Mouse (Mus musculus): ENCODE measurements around the gene Cd55b. TPM values are rescaled to one million over a fixed set of nuclear protein-coding genes. Genes with fewer than 3 reads are reported as not detected.
"Not testable (repeated sequence)": the region's sequence is repeated elsewhere in the genome, so short reads cannot be mapped to it uniquely, and the experiment has no call there.

Cd55b gene
- total RNA-seq, 1 experiment: 0.22 TPM

- Histone ChIP-seq H3K4me3 (ENCODE audit: insufficient read depth in 1 of 2, low read depth in 1 of 2, low read length in 2 of 2, poor library complexity in 1 of 2, severe bottlenecking in 1 of 2) (peak within 1 kb of the TSS; percentile 75 to 89), H3K4me1 (ENCODE audit: control insufficient read depth in 2 of 2, insufficient read depth in 2 of 2, low read length in 2 of 2, poor library complexity in 1 of 2) (peaks cover 0 to 4% of the 10 kb centered on the region in 2 experiments; a peak in 2 of 4 replicates), H3K36me3 (ENCODE audit: control insufficient read depth, insufficient read depth, low read length, poor library complexity, severe bottlenecking) (no peaks in the 10 kb centered on the region), H3K27ac (ENCODE audit: insufficient read depth, low read depth, low read length, poor library complexity, severe bottlenecking) (peak within 1 kb of the TSS; percentile 17), H3K9me3 (ENCODE audit: control insufficient read depth, insufficient read depth, low read depth, low read length) (no peaks in the 10 kb centered on the region), H3K9ac (ENCODE audit: insufficient read depth, low read depth, low read length, poor library complexity, severe bottlenecking) (peak within 1 kb of the TSS; percentile 65)
- in situ Hi-C loops (cut with MboI; ENCODE audit: low sequenced_read_pairs in 2 of 2, unreplicated experiment in 2 of 2): no loop called here
- peak; percentile 76 for DNase-seq (ENCODE audit: low read depth, low spot score)
- TF ChIP-seq CHD2 (IDR thresholded peaks at IDR 0.05; ENCODE audit: low read depth, low read length) (no peak), ZNF384 (IDR thresholded peaks at IDR 0.05; ENCODE audit: low read depth, low read length) (no peak), MAFK (IDR thresholded peaks at IDR 0.05; ENCODE audit: insufficient read depth, low read depth, low read length) (no peak), ZC3H11A (IDR thresholded peaks at IDR 0.05; ENCODE audit: borderline replicate concordance, low read depth, low read length) (no peak), HCFC1 (IDR thresholded peaks at IDR 0.05; ENCODE audit: borderline replicate concordance, insufficient read depth, low read length) (no peak)
These were observed 39.5 kb upstream of the Cd55b start, which contains the start of gene Cd55 for GRCm38 (mm10) chr1:130462084-130462861. Cd55 (minus strand) TSS chr1:130462744.

- in situ Hi-C loops (cut with MboI; ENCODE audit: low sequenced_read_pairs in 2 of 2, unreplicated experiment in 2 of 2): no loop called here
- Histone ChIP-seq H3K4me3 (ENCODE audit: insufficient read depth in 1 of 2, low read depth in 1 of 2, low read length in 2 of 2, poor library complexity in 1 of 2, severe bottlenecking in 1 of 2) (no peak overlapping the region), H3K36me3 (ENCODE audit: control insufficient read depth, insufficient read depth, low read length, poor library complexity, severe bottlenecking) (no peaks in the 10 kb centered on the region), H3K9ac (ENCODE audit: insufficient read depth, low read depth, low read length, poor library complexity, severe bottlenecking) (no peak overlapping the region), H3K27ac (ENCODE audit: insufficient read depth, low read depth, low read length, poor library complexity, severe bottlenecking) (no peak overlapping the region), H3K9me3 (ENCODE audit: control insufficient read depth, insufficient read depth, low read depth, low read length) (no peaks in the 10 kb centered on the region), H3K4me1 (ENCODE audit: control insufficient read depth in 2 of 2, insufficient read depth in 2 of 2, low read length in 2 of 2, poor library complexity in 1 of 2) (no peaks in the 10 kb centered on the region)
- DNase-seq (ENCODE audit: low read depth, low spot score): no peak
- no peak for TF ChIP-seq ZNF384 (IDR thresholded peaks at IDR 0.05; ENCODE audit: low read depth, low read length)
- no peak for TF ChIP-seq MAFK (IDR thresholded peaks at IDR 0.05; ENCODE audit: insufficient read depth, low read depth, low read length)
These were observed 32.3 kb upstream of the Cd55b start for GRCm38 (mm10) chr1:130455111-130455510.

GRCm38 (mm10) chr1:130442930-130443329, 20.1 kb upstream of the Cd55b start:
- H3K9ac ChIP-seq (ENCODE audit: insufficient read depth, low read depth, low read length, poor library complexity, severe bottlenecking); H3K4me3 ChIP-seq (ENCODE audit: insufficient read depth in 1 of 2, low read depth in 1 of 2, low read length in 2 of 2, poor library complexity in 1 of 2, severe bottlenecking in 1 of 2); in situ Hi-C loops (cut with MboI; ENCODE audit: low sequenced_read_pairs in 2 of 2, unreplicated experiment in 2 of 2); H3K4me1 ChIP-seq (ENCODE audit: control insufficient read depth in 2 of 2, insufficient read depth in 2 of 2, low read length in 2 of 2, poor library complexity in 1 of 2); H3K27ac ChIP-seq (ENCODE audit: insufficient read depth, low read depth, low read length, poor library complexity, severe bottlenecking); H3K9me3 ChIP-seq (ENCODE audit: control insufficient read depth, insufficient read depth, low read depth, low read length); DNase-seq (ENCODE audit: low read depth, low spot score); H3K36me3 ChIP-seq (ENCODE audit: control insufficient read depth, insufficient read depth, low read length, poor library complexity, severe bottlenecking): not testable (repeated sequence)

GRCm38 (mm10) chr1:130430920-130431319, 8.1 kb upstream of the Cd55b start:
- H3K36me3 ChIP-seq (ENCODE audit: control insufficient read depth, insufficient read depth, low read length, poor library complexity, severe bottlenecking): no peaks in the 10 kb centered on the region
- H3K4me1 ChIP-seq (ENCODE audit: control insufficient read depth in 2 of 2, insufficient read depth in 2 of 2, low read length in 2 of 2, poor library complexity in 1 of 2): no peaks in the 10 kb centered on the region
- no peak overlapping the region for H3K27ac ChIP-seq (ENCODE audit: insufficient read depth, low read depth, low read length, poor library complexity, severe bottlenecking)
- no peak overlapping the region for H3K9ac ChIP-seq (ENCODE audit: insufficient read depth, low read depth, low read length, poor library complexity, severe bottlenecking)
- no peak for DNase-seq (ENCODE audit: low read depth, low spot score)
- H3K4me3 ChIP-seq (ENCODE audit: insufficient read depth in 1 of 2, low read depth in 1 of 2, low read length in 2 of 2, poor library complexity in 1 of 2, severe bottlenecking in 1 of 2): no peak overlapping the region
- no peaks in the 10 kb centered on the region for H3K9me3 ChIP-seq (ENCODE audit: control insufficient read depth, insufficient read depth, low read depth, low read length)
- TF ChIP-seq HCFC1 (IDR thresholded peaks at IDR 0.05; ENCODE audit: borderline replicate concordance, insufficient read depth, low read length): no peak
- TF ChIP-seq MAFK (IDR thresholded peaks at IDR 0.05; ENCODE audit: insufficient read depth, low read depth, low read length): no peak
- TF ChIP-seq CHD2 (IDR thresholded peaks at IDR 0.05; ENCODE audit: low read depth, low read length): no peak
- no peak for TF ChIP-seq ZNF384 (IDR thresholded peaks at IDR 0.05; ENCODE audit: low read depth, low read length)
- in situ Hi-C loops (cut with MboI; ENCODE audit: low sequenced_read_pairs in 2 of 2, unreplicated experiment in 2 of 2): no loop called here

GRCm38 (mm10) chr1:130428667-130429066, 5.9 kb upstream of the Cd55b start:
- H3K4me1 ChIP-seq (ENCODE audit: control insufficient read depth in 2 of 2, insufficient read depth in 2 of 2, low read length in 2 of 2, poor library complexity in 1 of 2); H3K9me3 ChIP-seq (ENCODE audit: control insufficient read depth, insufficient read depth, low read depth, low read length): not testable (repeated sequence)

GRCm38 (mm10) chr1:130427175-130427853, 4.5 kb upstream of the Cd55b start:
- H3K9me3 ChIP-seq (ENCODE audit: control insufficient read depth, insufficient read depth, low read depth, low read length); H3K4me3 ChIP-seq (ENCODE audit: insufficient read depth in 1 of 2, low read depth in 1 of 2, low read length in 2 of 2, poor library complexity in 1 of 2, severe bottlenecking in 1 of 2); in situ Hi-C loops (cut with MboI; ENCODE audit: low sequenced_read_pairs in 2 of 2, unreplicated experiment in 2 of 2); H3K9ac ChIP-seq (ENCODE audit: insufficient read depth, low read depth, low read length, poor library complexity, severe bottlenecking); DNase-seq (ENCODE audit: low read depth, low spot score); H3K27ac ChIP-seq (ENCODE audit: insufficient read depth, low read depth, low read length, poor library complexity, severe bottlenecking); H3K4me1 ChIP-seq (ENCODE audit: control insufficient read depth in 2 of 2, insufficient read depth in 2 of 2, low read length in 2 of 2, poor library complexity in 1 of 2); H3K36me3 ChIP-seq (ENCODE audit: control insufficient read depth, insufficient read depth, low read length, poor library complexity, severe bottlenecking): not testable (repeated sequence)

More at GRCm38 (mm10) chr1:130428667-130429066, 5.9 kb upstream of the Cd55b start:
- H3K4me3 ChIP-seq (ENCODE audit: insufficient read depth in 1 of 2, low read depth in 1 of 2, low read length in 2 of 2, poor library complexity in 1 of 2, severe bottlenecking in 1 of 2); H3K27ac ChIP-seq (ENCODE audit: insufficient read depth, low read depth, low read length, poor library complexity, severe bottlenecking); DNase-seq (ENCODE audit: low read depth, low spot score); H3K36me3 ChIP-seq (ENCODE audit: control insufficient read depth, insufficient read depth, low read length, poor library complexity, severe bottlenecking); in situ Hi-C loops (cut with MboI; ENCODE audit: low sequenced_read_pairs in 2 of 2, unreplicated experiment in 2 of 2); H3K9ac ChIP-seq (ENCODE audit: insufficient read depth, low read depth, low read length, poor library complexity, severe bottlenecking): not testable (repeated sequence)

- H3K4me3 ChIP-seq (ENCODE audit: insufficient read depth in 1 of 2, low read depth in 1 of 2, low read length in 2 of 2, poor library complexity in 1 of 2, severe bottlenecking in 1 of 2); DNase-seq (ENCODE audit: low read depth, low spot score); H3K9ac ChIP-seq (ENCODE audit: insufficient read depth, low read depth, low read length, poor library complexity, severe bottlenecking); in situ Hi-C loops (cut with MboI; ENCODE audit: low sequenced_read_pairs in 2 of 2, unreplicated experiment in 2 of 2); H3K27ac ChIP-seq (ENCODE audit: insufficient read depth, low read depth, low read length, poor library complexity, severe bottlenecking); H3K4me1 ChIP-seq (ENCODE audit: control insufficient read depth in 2 of 2, insufficient read depth in 2 of 2, low read length in 2 of 2, poor library complexity in 1 of 2); H3K9me3 ChIP-seq (ENCODE audit: control insufficient read depth, insufficient read depth, low read depth, low read length); H3K36me3 ChIP-seq (ENCODE audit: control insufficient read depth, insufficient read depth, low read length, poor library complexity, severe bottlenecking): not testable (repeated sequence)
These were observed 776 bp downstream of the Cd55b start for GRCm38 (mm10) chr1:130422033-130422432.
